Mouse (Mus musculus) neural tube, embryonic 11.5 days (tissue): Measurements from ENCODE around the gene Gpr157. TPM values are rescaled to one million over a fixed set of nuclear protein-coding genes. Genes with fewer than 3 reads are reported as not detected.

Experiments used
- ATAC-seq: fragments of 200-750 bp; cut with Nextera tagmentation; 2 replicates; pipeline ENCODE4 v1.8.0; 2017; ENCODE audit warnings: moderate number of reproducible peaks, mild to moderate bottlenecking, moderate TSS enrichment, moderate library complexity; ENCODE audit not compliant: insufficient read depth, low FRiP score, low TSS enrichment
- DNase-seq: peaks from one replicate; pipeline ENCODE4 v3.0.0-alpha.2; 2015; ENCODE audit warnings: low spot score
- H3K27ac ChIP-seq: fragments of 300-500 bp; sonication (generic); 2 replicates; pipeline ENCODE4 v1.5.1; 2014; ENCODE audit warnings: low read depth, mild to moderate bottlenecking, low read length
- H3K27me3 ChIP-seq: fragments of 300-500 bp; sonication (generic); 2 replicates; pipeline ENCODE4 v1.6.1; 2014; ENCODE audit warnings: mild to moderate bottlenecking, low read length, mixed read lengths; ENCODE audit not compliant: control insufficient read depth, insufficient read depth
- H3K36me3 ChIP-seq: fragments of 300-500 bp; sonication (generic); 2 replicates; pipeline ENCODE4 v1.6.1; 2014; ENCODE audit warnings: mild to moderate bottlenecking, low read length, moderate library complexity, mixed read lengths; ENCODE audit not compliant: control insufficient read depth, insufficient read depth
- H3K4me1 ChIP-seq: fragments of 300-500 bp; sonication (generic); 2 replicates; pipeline ENCODE4 v1.6.1; 2014; ENCODE audit warnings: low read length, mixed read lengths; ENCODE audit not compliant: control insufficient read depth, insufficient read depth
- H3K4me2 ChIP-seq: fragments of 300-500 bp; sonication (generic); 2 replicates; pipeline ENCODE4 v1.6.1; 2014; ENCODE audit warnings: low read depth, mild to moderate bottlenecking, moderate library complexity
- H3K4me3 ChIP-seq: fragments of 300-500 bp; sonication (generic); 2 replicates; pipeline ENCODE4 v1.5.1; 2014; ENCODE audit warnings: low read depth, low read length
- H3K9ac ChIP-seq: fragments of 300-500 bp; sonication (generic); 2 replicates; pipeline ENCODE4 v1.6.1; 2014; ENCODE audit warnings: mild to moderate bottlenecking, low read length
- H3K9me3 ChIP-seq: fragments of 300-500 bp; sonication (generic); 2 replicates; pipeline ENCODE4 v1.6.1; 2016; ENCODE audit warnings: low read length; ENCODE audit not compliant: control insufficient read depth
- WGBS: fragments of 180-500 bp; shearing (Covaris S2); extraction: QIAGEN DNeasy Blood & Tissue Kit; methylation state at CpG from one replicate; pipeline ENCODE4 v1.1.7; 2014; 5-methylcytosine and 5-hydroxymethylcytosine counted together
- polyA plus RNA-seq: library from polyadenylated mRNA; unstranded; fragments of >200 nt; fragmentation: Nextera tagmentation; extraction: Ambion mirVana; gene quantifications from 2 replicates; pipeline ENCODE4 v1.2.1, GENCODE M21; 2014

The Gpr157 gene
- polyA plus RNA-seq, 1 experiment from 2014 or later: 0.28 TPM

DNA sequence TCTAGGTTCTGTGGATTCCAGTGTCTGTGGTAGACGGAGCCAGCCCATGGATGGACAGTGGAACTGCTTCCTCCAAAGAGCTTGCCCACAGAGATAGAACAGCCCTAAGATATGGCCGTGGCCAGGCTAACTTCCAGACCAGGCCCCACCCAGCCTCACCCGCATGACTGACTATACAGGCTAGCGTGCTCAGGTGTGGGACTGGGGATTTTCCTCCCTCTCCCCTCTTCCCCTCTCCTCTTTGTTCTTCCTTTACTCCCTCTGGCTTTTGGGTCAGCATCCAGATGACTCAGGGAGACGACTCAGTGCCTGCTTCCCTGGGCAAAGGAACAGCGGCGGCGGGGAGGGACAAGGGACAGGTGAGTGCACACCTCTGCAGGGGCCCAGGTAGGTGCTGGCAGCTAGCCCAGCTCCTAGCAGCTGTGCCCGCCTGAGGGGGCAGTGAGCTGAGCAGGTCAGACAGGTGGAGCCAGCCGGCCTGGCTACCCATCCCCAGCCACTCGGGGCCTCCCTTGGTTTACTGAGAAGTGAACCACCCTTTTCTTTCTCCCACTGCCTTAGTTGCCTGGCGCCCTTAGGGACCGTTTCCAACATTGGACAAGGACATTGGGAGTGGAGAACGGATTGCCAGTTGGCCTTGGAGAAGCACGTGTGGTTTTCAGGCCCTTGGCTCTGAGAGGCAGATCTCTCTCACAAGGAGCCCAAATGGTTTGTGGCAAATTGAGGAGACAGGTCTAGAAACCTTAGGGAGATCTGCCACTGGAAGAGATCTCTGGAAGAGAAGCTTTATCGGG, 25.5 kb upstream of the Gpr157 start:
- H3K4me1 ChIP-seq: no peaks in the 10 kb centered on the region
- no peak overlapping the region for H3K9ac ChIP-seq
- DNase-seq (no peak), ATAC-seq (no peak)
- no peaks in the 10 kb centered on the region for H3K9me3 ChIP-seq
- no peaks in the 10 kb centered on the region for H3K36me3 ChIP-seq
- 81% methylated on average over 16 of the region's 16 CpGs for WGBS
- H3K27ac ChIP-seq: no peak overlapping the region
- H3K27me3 ChIP-seq: no peaks in the 10 kb centered on the region
- no peak overlapping the region for H3K4me3 ChIP-seq
- no peak overlapping the region for H3K4me2 ChIP-seq

GRCm38 (mm10) chr4:150066706-150067323, 20.4 kb upstream of the Gpr157 start:
- H3K36me3 ChIP-seq: no peaks in the 10 kb centered on the region
- no peaks in the 10 kb centered on the region for H3K9me3 ChIP-seq
- ATAC-seq: no peak
- H3K4me1 ChIP-seq: no peaks in the 10 kb centered on the region
- no peak overlapping the region for H3K4me2 ChIP-seq
- H3K27me3 ChIP-seq: no peaks in the 10 kb centered on the region
- H3K4me3 ChIP-seq: no peak overlapping the region
- H3K9ac ChIP-seq: no peak overlapping the region
- 84% methylated on average over 17 of the region's 17 CpGs for WGBS
- DNase-seq: no peak
- no peak overlapping the region for H3K27ac ChIP-seq

DNA sequence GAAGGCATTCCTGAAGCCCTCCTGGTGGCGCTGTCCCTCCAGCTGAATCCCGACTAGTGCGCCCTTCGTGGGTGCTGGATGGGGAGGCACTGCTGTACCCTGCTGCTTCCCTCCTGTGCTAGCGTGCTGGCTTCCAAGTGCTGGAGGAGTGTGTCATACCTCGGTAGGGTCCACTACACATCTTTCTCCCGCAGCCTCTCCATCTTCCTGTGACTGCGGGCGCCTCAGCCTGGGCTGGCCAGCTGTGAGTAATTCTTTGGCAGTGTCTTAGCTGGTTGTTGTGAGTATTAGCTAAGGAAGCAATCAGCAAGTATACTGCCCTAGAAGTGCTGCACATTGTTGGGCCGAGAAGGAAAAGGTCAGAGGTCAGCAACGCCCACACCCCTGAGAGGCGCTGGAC, 18.9 kb upstream of the Gpr157 start:
- H3K9ac ChIP-seq: no peak overlapping the region
- no peak overlapping the region for H3K4me3 ChIP-seq
- ATAC-seq (no peak), DNase-seq (no peak)
- no peaks in the 10 kb centered on the region for H3K36me3 ChIP-seq
- H3K4me1 ChIP-seq: no peaks in the 10 kb centered on the region
- H3K27me3 ChIP-seq: no peaks in the 10 kb centered on the region
- no peak overlapping the region for H3K4me2 ChIP-seq
- WGBS: 54% methylated on average over 12 of the region's 12 CpGs
- H3K9me3 ChIP-seq: no peaks in the 10 kb centered on the region
- no peak overlapping the region for H3K27ac ChIP-seq

- DNase-seq (no peak), ATAC-seq (no peak)
- H3K9me3 ChIP-seq: no peaks in the 10 kb centered on the region
- no peaks in the 10 kb centered on the region for H3K27me3 ChIP-seq
- H3K27ac ChIP-seq: no peak overlapping the region
- no peaks in the 10 kb centered on the region for H3K4me1 ChIP-seq
- no peaks in the 10 kb centered on the region for H3K36me3 ChIP-seq
- 73% methylated on average over 8 of the region's 8 CpGs for WGBS
- no peak overlapping the region for H3K4me2 ChIP-seq
- H3K9ac ChIP-seq: no peak overlapping the region
- no peak overlapping the region for H3K4me3 ChIP-seq
Measured at GRCm38 (mm10) chr4:150070136-150070535, 17.0 kb upstream of the Gpr157 start.

DNA sequence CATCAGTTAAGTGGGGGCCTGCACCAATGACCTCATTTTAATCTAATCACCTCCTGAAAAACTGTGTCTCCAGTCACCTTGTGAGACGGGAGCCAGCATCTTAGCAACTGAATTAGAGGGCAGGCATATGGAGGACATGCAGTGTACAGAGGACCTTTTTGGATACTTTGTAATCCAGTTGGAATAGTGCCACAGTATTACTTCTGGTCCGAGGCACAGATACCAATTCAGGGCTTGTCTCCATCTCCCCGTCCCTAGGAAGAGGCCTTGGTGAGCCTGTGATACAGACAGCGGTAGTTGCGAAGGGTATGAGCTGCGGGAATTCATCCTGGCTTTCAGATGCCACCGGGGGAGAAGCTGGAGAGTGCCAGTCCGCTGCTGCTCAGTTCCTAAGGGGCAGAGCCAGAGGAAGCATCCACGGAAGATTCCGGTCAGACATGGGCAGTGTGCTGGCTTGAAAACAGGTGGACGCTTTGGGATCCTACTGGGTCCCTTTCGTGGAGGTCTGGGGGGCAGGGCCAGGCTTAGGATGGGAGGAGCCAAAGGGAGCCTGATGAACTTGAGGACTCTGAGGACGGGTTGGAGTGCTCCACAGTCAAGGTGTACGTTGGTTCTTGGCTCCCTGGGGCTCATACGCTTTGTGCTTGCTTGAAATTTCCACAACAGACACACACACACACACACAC, 14.6 kb upstream of the Gpr157 start:
- Histone ChIP-seq H3K4me1 (no peaks in the 10 kb centered on the region), H3K9ac (no peak overlapping the region), H3K4me2 (no peak overlapping the region), H3K27ac (no peak overlapping the region), H3K9me3 (no peaks in the 10 kb centered on the region), H3K4me3 (no peak overlapping the region), H3K36me3 (no peaks in the 10 kb centered on the region), H3K27me3 (no peaks in the 10 kb centered on the region)
- WGBS: 56% methylated on average over 15 of the region's 15 CpGs
- DNase-seq: no peak
- no peak for ATAC-seq

- DNase-seq: peak; percentile 41
- Histone ChIP-seq H3K9me3 (no peaks in the 10 kb centered on the region), H3K9ac (no peak overlapping the region), H3K27ac (no peak overlapping the region), H3K4me1 (no peaks in the 10 kb centered on the region), H3K4me2 (no peak overlapping the region), H3K4me3 (no peak overlapping the region), H3K36me3 (no peaks in the 10 kb centered on the region), H3K27me3 (no peaks in the 10 kb centered on the region)
- no peak for ATAC-seq
- 15% methylated on average over 8 of the region's 8 CpGs for WGBS
Measured at GRCm38 (mm10) chr4:150073102-150073473, 14.1 kb upstream of the Gpr157 start.

DNA sequence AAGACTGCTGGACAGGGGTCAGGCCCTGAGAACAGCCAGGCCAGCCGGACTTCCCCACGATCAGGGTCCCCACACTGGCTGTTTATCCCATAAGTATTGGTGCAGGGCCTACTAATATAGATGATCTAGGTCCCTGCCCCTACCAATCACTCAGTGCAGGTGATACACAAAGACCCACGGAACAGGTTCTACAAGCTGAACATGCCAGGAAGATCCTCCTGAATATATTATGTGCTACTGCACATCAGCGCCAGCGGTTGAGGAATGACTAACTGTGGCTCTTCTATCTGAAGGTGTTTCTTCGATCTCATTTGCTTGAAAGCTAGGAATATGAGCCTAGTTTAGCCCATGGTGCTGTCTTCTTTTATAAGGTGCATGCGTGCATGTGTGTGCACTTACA, 11.8 kb upstream of the Gpr157 start:
- WGBS: 90% methylated on average over 7 of the region's 7 CpGs
- ATAC-seq (no peak), DNase-seq (no peak)
- Histone ChIP-seq H3K9ac (no peak overlapping the region), H3K36me3 (no peaks in the 10 kb centered on the region), H3K27ac (no peak overlapping the region), H3K4me1 (no peaks in the 10 kb centered on the region), H3K9me3 (no peaks in the 10 kb centered on the region), H3K27me3 (no peaks in the 10 kb centered on the region), H3K4me3 (no peak overlapping the region), H3K4me2 (no peak overlapping the region)

DNA sequence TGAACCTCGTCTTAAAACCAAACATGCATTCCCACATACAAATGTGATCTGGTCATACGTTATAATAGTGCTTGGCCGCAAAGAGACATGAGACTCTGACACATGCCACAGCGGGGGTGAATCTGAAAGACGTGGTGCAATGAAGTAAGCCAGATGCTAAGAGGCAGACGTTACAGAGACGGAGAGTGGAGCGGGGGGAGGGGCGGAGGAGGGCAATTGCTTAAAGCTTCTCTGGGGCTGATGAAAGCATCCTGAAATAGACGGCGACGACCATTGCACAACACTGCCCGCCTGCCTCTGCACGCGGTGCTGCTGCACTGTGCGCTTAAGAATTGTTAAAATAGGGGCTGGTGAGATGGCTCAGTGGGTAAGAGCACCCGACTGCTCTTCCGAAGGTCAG, 11.0 kb upstream of the Gpr157 start:
- no peaks in the 10 kb centered on the region for H3K4me1 ChIP-seq
- H3K36me3 ChIP-seq: no peaks in the 10 kb centered on the region
- no peak overlapping the region for H3K4me2 ChIP-seq
- H3K27ac ChIP-seq: no peak overlapping the region
- H3K27me3 ChIP-seq: no peaks in the 10 kb centered on the region
- H3K9me3 ChIP-seq: no peaks in the 10 kb centered on the region
- H3K9ac ChIP-seq: no peak overlapping the region
- ATAC-seq: no peak
- H3K4me3 ChIP-seq: no peak overlapping the region
- WGBS: 41% methylated on average over 18 of the region's 18 CpGs
- peak; percentile 30 for DNase-seq

DNA sequence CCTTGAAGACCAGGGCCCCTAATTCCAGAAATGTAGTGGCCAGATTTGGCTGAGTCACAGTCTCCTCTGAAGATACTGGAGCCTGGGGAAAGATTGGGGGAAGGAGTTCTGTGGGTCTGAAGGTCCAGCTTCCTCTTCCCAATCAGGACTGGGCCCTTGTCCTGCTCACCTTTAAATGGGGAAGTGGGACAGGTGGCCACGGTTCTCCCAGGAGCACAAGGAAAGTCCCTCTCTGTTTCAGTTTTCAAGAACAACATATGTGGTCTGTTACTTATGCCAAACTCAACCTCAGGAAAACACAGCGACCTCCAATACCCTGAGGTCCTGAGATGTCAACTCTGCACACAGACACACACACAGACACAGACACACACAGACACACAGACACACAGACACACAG, 8.5 kb upstream of the Gpr157 start:
- Histone ChIP-seq H3K9me3 (no peaks in the 10 kb centered on the region), H3K27ac (no peak overlapping the region), H3K27me3 (no peaks in the 10 kb centered on the region), H3K4me3 (no peak overlapping the region), H3K4me2 (no peak overlapping the region), H3K9ac (no peak overlapping the region), H3K36me3 (no peaks in the 10 kb centered on the region), H3K4me1 (no peaks in the 10 kb centered on the region)
- ATAC-seq (no peak), DNase-seq (no peak)
- WGBS: 77% methylated on average over 2 of the region's 2 CpGs
